Mouse (Mus musculus) limb, embryonic 15.5 days (tissue): ENCODE results near the gene Ptprcap. TPM values are rescaled to one million over a fixed set of nuclear protein-coding genes. Genes with fewer than 3 reads are reported as not detected.
"Not testable (repeated sequence)": the region's sequence is repeated elsewhere in the genome, so short reads cannot be mapped to it uniquely, and the experiment has no call there.

Experiments
- ATAC-seq: fragments of 200-750 bp; cut with Nextera tagmentation; 2 replicates; pipeline ENCODE4 v1.8.0; 2017; ENCODE audit warnings: low read depth, moderate TSS enrichment; ENCODE audit not compliant: insufficient number of reproducible peaks, low FRiP score, low TSS enrichment
- H3K27ac ChIP-seq: fragments of 300-500 bp; sonication (generic); 2 replicates; pipeline ENCODE4 v1.5.1; 2015; ENCODE audit warnings: moderate library complexity, mild to moderate bottlenecking, inconsistent platforms
- H3K27me3 ChIP-seq: fragments of 300-500 bp; sonication (generic); 2 replicates; pipeline ENCODE4 v1.6.1; 2015; ENCODE audit warnings: inconsistent platforms
- H3K36me3 ChIP-seq: fragments of 300-500 bp; sonication (generic); 2 replicates; pipeline ENCODE4 v1.6.1; 2015; ENCODE audit warnings: inconsistent platforms
- H3K4me1 ChIP-seq: fragments of 300-500 bp; sonication (generic); 2 replicates; pipeline ENCODE4 v1.6.1; 2015; ENCODE audit warnings: inconsistent platforms
- H3K4me2 ChIP-seq: fragments of 300-500 bp; sonication (generic); 2 replicates; pipeline ENCODE4 v1.6.1; 2015; ENCODE audit warnings: mild to moderate bottlenecking, inconsistent platforms
- H3K4me3 ChIP-seq: fragments of 300-500 bp; sonication (generic); 2 replicates; pipeline ENCODE4 v1.5.1; 2015; ENCODE audit warnings: mild to moderate bottlenecking, inconsistent platforms
- H3K9ac ChIP-seq: fragments of 300-500 bp; sonication (generic); 2 replicates; pipeline ENCODE4 v1.6.1; 2015; ENCODE audit warnings: inconsistent platforms
- H3K9me3 ChIP-seq: fragments of 300-500 bp; sonication (generic); 2 replicates; pipeline ENCODE4 v1.6.1; 2016; ENCODE audit warnings: inconsistent platforms
- whole genome bisulfite sequencing: fragments of 180-500 bp; shearing (Covaris S2); methylation state at CpG from one replicate; pipeline ENCODE4 v1.1.7; 2015; 5-methylcytosine and 5-hydroxymethylcytosine counted together
- polyA plus RNA-seq: library from polyadenylated mRNA; unstranded; fragments of >200 nt; fragmentation: Nextera tagmentation; extraction: Ambion mirVana; gene quantifications from 2 replicates; pipeline ENCODE4 v1.2.1, GENCODE M21; 2015

The Ptprcap gene
- polyA plus RNA-seq, 1 experiment from 2014 or later: 9.5 TPM

DNA sequence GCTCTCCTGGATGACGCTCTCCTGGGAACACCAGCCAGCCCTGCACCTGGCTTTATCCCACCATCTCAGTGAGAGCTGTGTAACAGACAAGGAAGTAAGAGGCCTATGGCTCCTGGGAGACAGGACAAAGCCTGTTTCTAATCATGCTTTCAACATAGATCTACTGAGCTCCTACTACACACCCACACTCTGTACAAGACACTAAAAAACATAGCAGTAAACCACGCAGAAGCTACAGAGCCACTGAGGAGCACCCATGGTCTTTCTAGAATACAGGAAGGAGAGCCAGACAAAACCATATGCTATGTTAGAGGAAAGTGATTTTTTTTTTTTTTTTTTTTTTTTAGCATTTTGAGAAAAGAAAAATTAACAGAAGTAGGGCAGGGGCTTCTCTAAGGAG is 35.1 kb upstream of the Ptprcap start:
- H3K27ac ChIP-seq: no peak overlapping the region
- ATAC-seq: no peak
- peaks cover 25% of the 10 kb centered on the region for H3K4me1 ChIP-seq
- no peak overlapping the region for H3K4me2 ChIP-seq
- no peak overlapping the region for H3K9ac ChIP-seq
- H3K36me3 ChIP-seq: peaks cover 47% of the 10 kb centered on the region
- no peak overlapping the region for H3K4me3 ChIP-seq
- H3K9me3 ChIP-seq: no peaks in the 10 kb centered on the region
- H3K27me3 ChIP-seq: no peaks in the 10 kb centered on the region
- 86% methylated on average over 2 of the region's 2 CpGs for whole genome bisulfite sequencing

DNA sequence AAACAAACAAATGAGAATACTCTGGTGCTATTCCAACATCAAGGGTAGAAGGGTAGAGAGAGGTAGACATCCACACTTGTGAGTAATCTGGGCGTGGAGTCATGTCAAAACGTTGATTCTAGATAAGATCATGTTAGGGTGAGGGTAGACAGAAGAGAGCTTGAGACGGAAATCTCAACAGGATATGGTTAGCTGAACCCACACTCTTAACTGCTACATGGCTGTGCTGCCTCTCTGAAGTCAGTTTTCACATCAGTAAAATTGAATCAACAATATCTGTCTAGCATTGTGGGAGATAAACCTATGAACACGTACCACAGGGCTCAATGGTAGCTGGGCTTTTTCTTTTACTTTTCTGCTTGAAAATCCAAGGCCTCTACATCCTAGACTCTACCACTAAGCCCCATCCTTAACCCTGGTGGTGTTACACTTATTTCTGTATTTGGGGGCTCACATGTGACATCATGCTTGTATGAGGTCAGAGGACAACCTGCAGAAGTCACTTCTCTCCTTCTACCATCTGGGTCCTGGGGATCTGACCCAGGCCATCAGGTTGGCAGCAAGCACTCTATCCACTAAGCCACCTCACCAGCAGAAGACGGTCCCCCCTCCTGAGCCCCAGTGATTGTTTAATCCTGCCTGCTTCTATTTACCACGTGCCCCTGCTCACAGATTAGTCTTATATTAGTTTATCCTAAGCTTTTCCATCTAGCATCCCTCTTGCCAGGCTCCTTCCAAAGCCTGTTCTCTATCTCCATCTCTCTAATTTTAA is 33.5 kb upstream of the Ptprcap start:
- no peaks in the 10 kb centered on the region for H3K9me3 ChIP-seq
- peaks cover 32% of the 10 kb centered on the region for H3K36me3 ChIP-seq
- no peak overlapping the region for H3K4me3 ChIP-seq
- no peak overlapping the region for H3K9ac ChIP-seq
- H3K4me1 ChIP-seq: peaks cover 11% of the 10 kb centered on the region
- no peaks in the 10 kb centered on the region for H3K27me3 ChIP-seq
- H3K27ac ChIP-seq: no peak overlapping the region
- WGBS: 91% methylated on average over 6 of the region's 6 CpGs
- ATAC-seq: no peak
- peak overlapping the region; percentile 51 for H3K4me2 ChIP-seq

DNA sequence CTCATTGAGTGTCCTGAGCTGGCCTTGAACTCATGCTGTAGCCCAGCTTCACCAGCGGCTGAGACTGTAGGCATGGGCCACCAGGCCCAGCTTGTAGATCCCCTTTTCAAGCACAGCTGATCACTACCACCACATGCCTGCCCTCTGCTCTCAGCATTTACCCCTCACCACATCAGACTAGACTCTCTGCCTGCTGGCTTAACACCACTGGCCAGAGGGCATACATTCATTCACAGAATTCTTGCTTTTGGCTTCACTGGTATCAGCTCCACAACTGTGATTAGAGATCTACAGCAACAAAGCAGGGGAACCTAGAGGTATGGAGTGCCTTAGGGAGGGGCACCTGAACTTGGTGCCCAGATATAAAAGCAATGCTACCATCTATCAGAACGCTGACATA is 32.9 kb upstream of the Ptprcap start:
- 96% methylated on average over 2 of the region's 2 CpGs for WGBS
- Histone ChIP-seq H3K27ac (no peak overlapping the region), H3K4me2 (peak overlapping the region; percentile 51), H3K9ac (no peak overlapping the region), H3K9me3 (no peaks in the 10 kb centered on the region), H3K36me3 (peaks cover 26% of the 10 kb centered on the region), H3K27me3 (no peaks in the 10 kb centered on the region), H3K4me3 (peak overlapping the region; percentile 46), H3K4me1 (peaks cover 11% of the 10 kb centered on the region)
- no peak for ATAC-seq

DNA sequence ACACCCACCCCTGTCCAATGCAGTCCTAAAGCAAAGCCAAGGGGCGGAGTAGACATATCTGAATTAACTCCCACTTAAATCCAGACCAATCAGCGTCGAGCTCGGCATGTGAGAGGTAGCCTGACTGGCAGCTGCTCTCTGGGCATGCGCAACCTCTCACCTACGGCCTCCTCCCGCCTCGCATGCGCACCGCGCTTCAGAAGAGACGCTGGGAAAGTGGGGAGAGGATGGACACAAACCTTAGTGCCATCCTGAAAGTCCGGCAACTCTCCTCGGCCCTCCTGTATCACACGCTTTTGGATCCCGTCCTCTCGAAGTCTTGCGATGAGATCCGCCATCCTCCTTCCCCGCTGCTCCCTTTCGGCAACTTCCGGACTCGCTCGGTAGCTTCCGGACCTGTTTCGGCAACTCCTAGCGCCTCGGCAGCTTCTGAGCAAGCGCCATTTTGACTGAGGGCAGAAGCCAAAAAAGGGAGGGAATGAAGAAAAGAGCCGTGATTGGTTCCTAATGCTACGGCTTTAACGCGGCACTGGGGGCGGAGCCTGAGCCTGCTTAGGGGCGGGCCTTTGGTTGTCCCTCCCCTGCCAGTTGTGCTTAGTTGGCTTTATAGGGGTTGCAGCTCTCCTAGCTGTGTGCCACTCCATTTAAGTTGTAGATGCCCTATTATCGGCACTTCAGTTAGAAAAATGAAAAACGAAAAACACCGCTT is 32.2 kb upstream of the Ptprcap start:
- no peaks in the 10 kb centered on the region for H3K9me3 ChIP-seq
- peaks cover 18% of the 10 kb centered on the region for H3K36me3 ChIP-seq
- peaks cover 11% of the 10 kb centered on the region for H3K4me1 ChIP-seq
- H3K4me2 ChIP-seq: peak overlapping the region; percentile 51
- peak; percentile 75 for ATAC-seq
- WGBS: 3% methylated on average over 38 of the region's 38 CpGs
- H3K27me3 ChIP-seq: no peaks in the 10 kb centered on the region
- peak overlapping the region; percentile 79 for H3K27ac ChIP-seq
- peak overlapping the region; percentile 44; the same call in 1 of the 2 replicates for H3K9ac ChIP-seq
- peak overlapping the region; percentile 46 for H3K4me3 ChIP-seq

DNA sequence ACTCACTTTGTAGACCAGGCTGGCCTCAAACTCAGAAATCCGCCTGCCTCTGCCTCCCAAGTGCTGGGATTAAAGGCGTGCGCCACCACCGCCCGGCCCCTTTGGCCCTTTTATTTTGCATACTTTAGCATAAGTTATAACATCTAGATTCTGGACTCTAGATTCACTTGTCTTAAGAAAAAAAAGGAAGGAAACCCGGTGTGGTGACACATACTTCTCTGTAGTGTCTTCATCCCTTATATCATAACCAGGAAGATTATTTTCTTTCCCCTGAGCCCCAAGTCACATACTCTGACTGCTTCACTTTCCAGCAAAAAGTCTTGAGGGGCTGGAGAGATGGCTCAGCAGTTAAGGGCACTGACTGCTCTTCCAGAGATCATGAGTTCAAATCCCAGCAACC is 31.5 kb upstream of the Ptprcap start:
- ATAC-seq: not testable (repeated sequence)

DNA sequence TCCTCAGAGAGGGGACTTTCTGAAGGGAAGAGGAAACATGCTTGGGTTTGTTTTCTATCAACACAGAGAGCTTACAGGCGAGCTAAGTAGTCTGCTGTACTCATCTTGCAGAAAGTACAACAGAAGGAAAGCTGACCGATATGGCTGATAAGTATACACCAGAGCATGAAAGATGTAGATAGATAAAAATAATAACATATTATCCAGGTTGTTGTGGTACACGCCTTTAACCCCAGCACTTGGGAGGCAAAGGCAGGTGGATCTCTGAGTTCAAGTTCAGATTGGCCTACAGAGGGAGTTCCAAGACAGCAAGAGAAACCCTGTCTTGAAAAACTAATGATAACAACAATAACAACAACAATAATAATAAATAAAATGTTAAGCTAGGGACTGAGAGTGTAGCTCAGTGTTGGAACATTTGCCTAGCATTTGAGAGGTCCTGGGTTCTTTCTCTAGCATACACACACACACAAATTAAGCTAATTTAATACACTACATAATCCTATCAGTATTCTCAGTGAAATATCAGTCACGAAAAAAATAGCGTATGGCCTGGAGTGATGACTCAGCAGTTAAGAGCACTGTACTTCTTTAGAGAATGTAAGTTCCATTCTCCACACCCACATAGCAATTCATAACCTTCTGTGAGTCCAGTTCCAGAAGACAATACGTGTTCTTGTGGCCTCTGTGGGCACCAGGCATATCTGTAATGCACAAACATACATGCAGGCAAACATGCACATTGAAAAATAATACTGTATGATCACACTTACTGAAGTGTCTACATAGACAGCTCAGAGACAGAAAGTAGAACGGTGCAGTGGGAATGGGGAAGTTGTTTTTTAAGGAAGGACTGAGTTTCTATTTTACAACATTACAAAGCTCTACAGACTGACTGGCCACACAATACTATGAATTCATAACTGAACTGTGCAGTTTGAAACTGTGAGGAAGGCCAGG is 30.7 kb upstream of the Ptprcap start:
- Histone ChIP-seq H3K4me2 (no peak overlapping the region), H3K9me3 (no peaks in the 10 kb centered on the region), H3K4me3 (no peak overlapping the region), H3K27ac (no peak overlapping the region), H3K36me3 (peaks cover 7% of the 10 kb centered on the region), H3K27me3 (no peaks in the 10 kb centered on the region), H3K9ac (no peak overlapping the region), H3K4me1 (peaks cover 23% of the 10 kb centered on the region)
- 84% methylated on average over 7 of the region's 7 CpGs for WGBS
- no peak for ATAC-seq

More for the DNA sequence above, 31.5 kb upstream of the Ptprcap start:
- Histone ChIP-seq H3K36me3 (peaks cover 12% of the 10 kb centered on the region), H3K4me3 (peak overlapping the region; percentile 46; the same call in 1 of the 2 replicates), H3K4me1 (peaks cover 17% of the 10 kb centered on the region)
- H3K4me2 ChIP-seq, H3K9me3 ChIP-seq, H3K27ac ChIP-seq, H3K27me3 ChIP-seq, H3K9ac ChIP-seq: not testable (repeated sequence)
- WGBS: 59% methylated on average over 6 of the region's 6 CpGs

DNA sequence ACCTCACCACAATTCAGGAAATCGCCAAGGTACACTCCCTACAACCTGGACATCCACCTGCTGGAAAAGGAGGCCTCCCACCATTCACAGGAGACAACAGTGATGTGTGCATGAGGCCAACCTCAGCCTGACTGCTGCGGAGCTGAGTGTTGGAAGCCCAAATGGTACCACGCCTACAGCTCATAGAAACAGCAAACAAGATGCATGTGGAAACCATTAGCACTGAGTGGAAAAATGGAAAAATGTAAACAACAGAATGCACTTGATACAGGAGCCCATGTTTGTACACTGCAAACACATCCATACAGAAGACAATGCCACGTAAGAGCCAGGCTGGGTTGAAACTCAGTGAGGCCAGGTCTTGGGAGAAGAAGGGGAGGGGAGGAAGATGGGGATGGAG is 29.0 kb upstream of the Ptprcap start:
- Histone ChIP-seq H3K9ac (no peak overlapping the region), H3K27me3 (no peaks in the 10 kb centered on the region), H3K4me2 (no peak overlapping the region), H3K4me1 (peaks cover 24% of the 10 kb centered on the region), H3K9me3 (no peaks in the 10 kb centered on the region), H3K36me3 (peaks cover 18% of the 10 kb centered on the region), H3K4me3 (no peak overlapping the region), H3K27ac (0 out of 2 replicates have a peak overlapping the region, but pooled peaks have one; percentile 73)
- no peak for ATAC-seq
- 75% methylated on average over 4 of the region's 4 CpGs for WGBS

DNA sequence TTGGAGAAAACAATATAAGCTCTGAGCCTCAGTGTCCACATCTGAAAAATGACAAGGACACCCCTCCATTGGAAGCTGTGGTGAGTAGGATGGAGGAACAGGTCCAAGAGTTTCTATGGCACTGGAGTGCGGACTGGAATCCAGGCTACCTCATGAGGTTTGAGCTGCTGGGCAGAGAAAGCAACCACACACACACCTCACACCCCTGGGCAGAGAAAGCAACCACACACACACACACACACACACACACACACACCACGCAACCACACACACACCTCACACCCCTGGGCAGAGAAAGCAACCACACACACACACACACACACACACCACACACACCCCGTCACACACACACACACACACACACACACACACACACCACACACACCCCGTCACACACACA is 28.1 kb upstream of the Ptprcap start:
- H3K9ac ChIP-seq, H3K27me3 ChIP-seq, H3K9me3 ChIP-seq: not testable (repeated sequence)
- peak overlapping the region; percentile 73 for H3K27ac ChIP-seq
- ATAC-seq: peak; percentile 38
- peaks cover 26% of the 10 kb centered on the region for H3K36me3 ChIP-seq
- peak overlapping the region; percentile 81 for H3K4me3 ChIP-seq
- peak overlapping the region; percentile 66 for H3K4me2 ChIP-seq
- H3K4me1 ChIP-seq: peaks cover 21% of the 10 kb centered on the region
- 5% methylated on average over 4 of the region's 4 CpGs for WGBS

DNA sequence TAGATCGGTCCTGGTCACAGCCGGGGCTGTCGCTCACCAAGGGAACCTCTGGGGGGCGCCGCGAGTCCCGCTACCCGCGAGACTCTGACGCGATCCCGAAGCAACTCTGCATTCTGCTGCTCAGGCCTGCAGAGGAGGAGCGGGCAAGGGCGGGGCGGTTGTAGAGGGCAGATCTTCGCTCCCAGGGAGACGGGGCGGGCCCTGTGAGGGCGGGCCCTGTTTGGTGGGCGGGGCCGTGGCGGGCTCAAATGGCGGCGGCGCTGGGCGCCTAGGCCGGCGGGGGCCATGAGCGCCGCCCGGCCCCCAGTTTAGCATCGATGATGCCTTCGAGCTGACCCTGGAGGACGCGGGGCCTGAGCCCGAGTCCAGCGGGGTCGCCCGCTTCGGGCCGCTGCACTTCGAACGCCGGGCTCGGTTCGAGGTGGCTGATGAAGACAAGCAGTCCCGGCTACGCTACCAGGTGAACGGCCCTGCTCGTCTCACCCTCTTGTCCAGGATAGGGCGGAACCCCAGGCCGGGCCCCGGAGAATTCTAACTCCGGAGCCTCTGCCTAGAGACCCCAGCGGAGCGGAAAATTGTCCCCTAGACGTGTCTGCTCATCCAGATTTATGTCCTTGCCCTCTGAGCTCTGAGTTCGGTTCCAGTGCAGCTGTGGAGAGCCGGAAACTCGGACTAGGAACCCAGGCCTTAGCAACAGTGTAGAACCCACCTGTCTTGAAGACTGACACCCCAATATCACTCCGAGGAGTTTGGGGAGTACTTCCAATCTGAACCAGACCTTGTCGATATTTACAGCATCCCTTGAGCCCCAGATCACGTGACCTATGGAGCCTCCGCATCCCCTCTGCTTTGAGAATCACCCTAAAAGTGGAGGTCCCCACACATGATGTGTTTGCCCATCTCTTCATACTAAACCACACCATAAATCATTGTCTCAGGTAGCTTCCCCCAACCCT is 27.4 kb upstream of the Ptprcap start, which contains the start of gene Aip:
TSS of gene Aip (minus strand) at position 118 of the 956 bp plus-strand sequence.
- no peaks in the 10 kb centered on the region for H3K27me3 ChIP-seq
- peak within 1 kb of the TSS; percentile 79 for H3K9ac ChIP-seq
- WGBS: under 1% methylated on average over 62 of the region's 64 CpGs
- H3K4me3 ChIP-seq: peak within 1 kb of the TSS; percentile 81
- H3K4me1 ChIP-seq: peaks cover 13% of the 10 kb centered on the region
- peak within 1 kb of the TSS; percentile 75 for H3K27ac ChIP-seq
- peaks cover 31% of the 10 kb centered on the region for H3K36me3 ChIP-seq
- no peaks in the 10 kb centered on the region for H3K9me3 ChIP-seq
- peak within 1 kb of the TSS; percentile 66 for H3K4me2 ChIP-seq
- ATAC-seq: peak; percentile 95

DNA sequence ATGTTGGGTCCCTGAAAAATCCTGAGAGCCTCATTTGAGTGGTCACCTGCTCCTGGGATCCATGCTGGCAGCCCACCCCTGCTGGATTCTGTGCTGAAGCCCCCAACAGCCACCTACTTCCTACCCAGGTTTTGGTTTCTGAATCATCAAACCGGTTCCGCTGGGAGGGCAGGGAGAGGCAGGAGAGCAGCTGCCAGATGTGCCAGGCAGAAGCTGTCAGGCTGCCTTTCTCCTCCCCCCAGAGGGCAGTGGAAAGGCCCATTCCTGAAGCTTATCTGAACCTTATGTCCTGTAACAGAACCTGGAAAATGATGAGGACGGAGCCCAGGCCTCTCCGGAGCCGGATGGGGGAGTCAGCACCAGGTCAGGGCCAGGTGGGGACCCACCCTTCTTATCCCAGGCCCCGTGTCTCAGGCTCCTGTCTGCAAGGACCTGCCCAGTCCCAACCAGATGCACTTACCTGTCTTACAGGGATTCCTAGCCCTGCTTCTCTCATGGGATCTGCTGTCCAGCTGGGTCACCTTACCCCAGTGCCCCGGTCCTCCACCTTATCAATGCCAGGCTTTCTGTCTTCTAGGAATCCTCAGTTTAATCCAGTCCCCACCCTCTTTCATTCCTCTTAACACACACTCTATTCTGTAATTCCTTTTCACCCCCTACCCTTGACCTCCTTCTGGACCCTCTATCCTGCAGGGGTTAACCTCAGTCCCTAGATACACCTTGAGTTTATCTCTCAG is 26.5 kb upstream of the Ptprcap start:
- Histone ChIP-seq H3K9me3 (no peaks in the 10 kb centered on the region), H3K4me1 (peaks cover 13% of the 10 kb centered on the region), H3K27me3 (no peaks in the 10 kb centered on the region), H3K36me3 (peaks cover 40% of the 10 kb centered on the region), H3K27ac (peak overlapping the region; percentile 75; the same call in 1 of the 2 replicates), H3K9ac (peak overlapping the region; percentile 79), H3K4me2 (peak overlapping the region; percentile 66), H3K4me3 (peak overlapping the region; percentile 81)
- no peak for ATAC-seq
- WGBS: 36% methylated on average over 7 of the region's 7 CpGs
